Mouse (Mus musculus) cerebral cortex, adult 2 months (tissue): ENCODE results near the gene Adamtsl3.

Source experiments
- WGBS: fragments of 180-500 bp; shearing (Covaris S2); methylation state at CpG from one replicate; pipeline ENCODE4 v1.1.7; 2018; 5-methylcytosine and 5-hydroxymethylcytosine counted together

Gene Adamtsl3

DNA sequence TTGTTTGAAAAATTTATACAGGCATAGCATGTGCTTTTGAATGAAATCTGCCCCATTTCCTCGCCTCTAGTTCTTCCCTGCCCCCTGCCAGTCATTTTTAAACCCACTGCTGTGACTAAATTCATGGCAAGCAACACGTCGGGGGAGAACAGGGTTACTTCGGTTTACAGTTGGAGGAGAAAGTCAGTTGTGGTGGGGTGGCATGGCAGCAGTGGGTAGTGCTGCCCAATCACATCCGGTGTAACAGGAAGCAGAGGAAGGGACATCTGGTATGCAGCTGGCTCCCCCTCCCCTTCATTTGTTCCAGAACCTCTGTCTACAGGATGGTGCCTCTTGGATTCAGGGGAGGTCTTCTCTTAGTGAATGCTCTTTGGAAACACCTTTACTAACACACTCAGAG, 25.6 kb downstream of the Adamtsl3 start:
- 78% methylated on average over 5 of the region's 5 CpGs for WGBS

DNA sequence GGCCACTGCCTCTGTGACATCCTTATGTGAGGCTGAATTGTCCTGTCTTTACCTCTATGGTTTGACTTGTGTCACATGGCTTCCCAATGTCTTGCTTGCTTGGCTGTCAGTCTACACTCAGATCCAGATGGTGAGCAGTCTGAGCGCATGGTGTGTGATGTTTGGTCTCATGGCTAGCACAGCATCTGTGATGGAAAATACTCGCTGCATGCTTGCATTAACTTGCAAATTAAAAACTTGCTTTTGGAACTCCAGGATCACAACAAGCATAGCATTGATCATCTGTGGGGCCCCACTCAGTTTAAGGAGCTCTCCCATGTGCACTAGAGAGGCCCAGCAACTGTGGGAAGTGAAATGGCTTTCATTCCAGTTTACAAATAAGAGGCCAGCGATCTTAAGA, 29.1 kb downstream of the Adamtsl3 start:
- 90% methylated on average over 3 of the region's 3 CpGs for WGBS

DNA sequence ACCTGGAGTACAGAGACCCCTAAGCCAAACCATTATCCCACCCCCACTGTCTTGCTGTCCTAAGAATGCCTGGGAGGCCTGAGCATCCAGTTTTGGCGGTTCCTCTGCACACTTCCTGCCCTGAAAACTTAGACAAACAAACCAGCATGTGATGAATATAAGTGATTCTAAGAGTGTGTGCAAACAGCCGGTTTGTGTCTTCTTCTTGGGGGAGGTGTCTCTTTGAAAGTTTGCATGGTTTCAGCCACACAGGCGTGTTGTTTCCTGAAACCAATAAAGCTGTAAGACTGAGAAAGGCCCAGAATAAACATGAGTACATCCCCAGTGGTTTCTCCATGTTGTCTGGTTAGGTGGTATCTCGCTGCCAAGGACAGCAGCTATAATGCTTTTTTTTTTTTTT, 30.6 kb downstream of the Adamtsl3 start:
- WGBS = 83% methylated on average over 4 of the region's 4 CpGs

DNA sequence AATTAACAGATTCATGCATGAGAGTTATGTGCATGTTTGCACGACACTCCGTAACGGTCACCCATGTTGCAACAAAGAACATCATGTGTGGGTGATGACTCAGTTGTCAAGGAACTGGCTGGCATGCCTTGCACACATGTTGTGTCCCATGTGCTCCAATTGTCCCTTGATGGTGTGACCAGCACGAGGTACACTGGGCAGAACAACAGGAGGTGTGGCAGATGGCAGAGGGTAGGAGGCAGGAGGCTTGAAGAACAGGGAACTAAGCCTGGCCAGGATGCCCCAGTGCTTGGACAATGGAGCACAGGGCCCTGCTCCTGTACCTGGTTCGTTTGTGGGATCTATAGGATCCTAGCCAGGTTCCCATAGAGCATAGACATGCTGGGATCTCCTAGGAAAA, 31.0 kb downstream of the Adamtsl3 start:
- 80% methylated on average over 5 of the region's 5 CpGs for WGBS

DNA sequence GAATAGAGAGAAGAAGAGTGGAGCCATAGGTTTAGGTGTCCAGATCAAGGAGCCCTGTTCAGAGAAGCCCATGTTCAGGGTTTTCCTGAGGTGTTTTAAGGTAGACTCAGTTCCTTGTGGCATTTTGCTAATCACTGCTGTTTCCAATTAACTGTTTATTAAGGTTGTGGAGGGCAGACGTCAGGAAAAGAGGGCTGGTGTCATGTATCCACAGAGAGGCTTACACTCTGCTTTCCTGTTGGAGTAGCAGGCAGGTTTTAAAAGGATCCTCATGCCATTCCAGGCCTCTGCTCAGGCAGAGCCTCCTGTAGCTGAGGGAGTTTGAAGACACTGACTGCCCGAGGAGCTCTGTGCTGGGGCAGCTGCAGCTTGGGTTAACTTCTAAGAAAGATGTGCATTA, 32.6 kb downstream of the Adamtsl3 start:
- 78% methylated on average over 2 of the region's 2 CpGs for WGBS

DNA sequence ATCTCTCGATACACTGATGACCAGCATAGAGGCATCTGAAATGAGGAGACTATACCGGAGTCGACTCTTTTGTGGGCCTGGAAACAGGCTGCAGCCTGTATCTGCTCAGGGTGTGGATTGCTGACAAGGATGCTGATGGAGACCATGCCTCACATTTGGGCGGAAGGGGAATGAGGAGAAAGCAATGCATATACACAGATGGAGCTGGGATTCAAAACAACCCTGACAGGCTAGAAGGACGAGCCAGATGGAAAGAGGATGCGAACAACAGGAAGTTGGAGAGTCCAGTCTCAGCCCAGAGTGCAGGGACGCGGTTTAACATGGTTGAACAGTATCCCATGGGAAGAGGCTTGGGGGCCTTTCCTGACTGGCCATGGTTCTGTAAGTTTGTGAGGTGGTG, 34.6 kb downstream of the Adamtsl3 start:
- 91% methylated on average over 8 of the region's 8 CpGs for WGBS

DNA sequence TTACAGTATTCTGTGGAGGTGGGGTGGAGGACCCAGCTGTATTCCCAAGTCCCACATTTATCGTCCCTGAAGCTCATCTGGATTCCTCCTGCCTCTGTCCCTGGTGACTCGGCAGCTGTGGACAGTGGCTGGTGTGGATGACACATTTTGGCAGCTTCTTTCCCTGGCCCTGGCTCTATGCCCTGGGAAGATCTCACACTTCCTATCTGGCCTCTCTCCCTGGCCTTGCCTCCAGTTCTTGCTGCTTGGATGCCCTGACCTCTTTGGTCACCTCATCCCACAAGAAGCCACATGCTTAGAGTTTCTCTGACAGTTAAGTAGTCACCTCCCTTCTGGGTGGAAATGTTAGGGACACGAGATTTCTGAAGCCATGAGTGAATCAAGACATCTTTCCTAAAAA, 35.9 kb downstream of the Adamtsl3 start:
- WGBS = 66% methylated on average over 3 of the region's 3 CpGs

DNA sequence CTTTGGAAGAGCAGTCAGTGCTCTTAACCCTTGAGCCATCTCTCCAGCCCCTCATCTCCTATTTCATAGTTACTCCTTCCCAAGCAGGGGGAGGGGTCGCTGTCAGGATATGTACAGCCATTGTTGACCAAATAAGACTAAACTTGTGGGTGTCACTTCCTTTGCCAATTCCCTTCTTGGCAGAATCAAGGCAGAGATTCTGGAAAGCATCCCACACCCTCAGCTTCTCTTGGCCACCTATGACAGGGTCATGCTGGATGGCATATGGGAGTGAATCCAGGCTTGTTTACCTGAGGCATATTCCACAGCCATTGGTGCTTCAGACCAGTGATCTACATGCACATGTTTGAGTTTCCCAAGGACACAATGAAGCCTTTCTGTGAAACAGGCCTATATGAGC, 42.8 kb downstream of the Adamtsl3 start:
- 76% methylated on average over 1 of the region's 1 CpGs for WGBS

DNA sequence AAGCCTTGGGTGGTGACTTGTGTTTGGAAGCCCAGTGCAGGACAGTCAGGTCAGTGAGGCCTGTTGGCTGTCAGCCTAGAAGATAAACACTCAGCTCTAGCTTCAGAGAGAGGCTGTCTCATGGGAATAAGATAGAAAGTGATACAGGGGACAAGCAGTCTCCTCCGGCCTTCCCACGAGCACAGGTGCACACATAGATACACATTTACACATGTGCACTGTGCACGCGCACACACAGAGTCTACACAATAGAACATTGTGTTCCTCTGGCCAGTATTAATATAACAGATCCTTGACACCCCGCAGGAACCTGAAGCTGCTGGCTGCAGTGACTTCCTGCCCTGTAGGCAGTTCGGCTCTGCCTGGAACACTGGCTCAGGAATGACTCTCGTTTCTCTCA, 44.3 kb downstream of the Adamtsl3 start:
- WGBS = 77% methylated on average over 7 of the region's 7 CpGs

DNA sequence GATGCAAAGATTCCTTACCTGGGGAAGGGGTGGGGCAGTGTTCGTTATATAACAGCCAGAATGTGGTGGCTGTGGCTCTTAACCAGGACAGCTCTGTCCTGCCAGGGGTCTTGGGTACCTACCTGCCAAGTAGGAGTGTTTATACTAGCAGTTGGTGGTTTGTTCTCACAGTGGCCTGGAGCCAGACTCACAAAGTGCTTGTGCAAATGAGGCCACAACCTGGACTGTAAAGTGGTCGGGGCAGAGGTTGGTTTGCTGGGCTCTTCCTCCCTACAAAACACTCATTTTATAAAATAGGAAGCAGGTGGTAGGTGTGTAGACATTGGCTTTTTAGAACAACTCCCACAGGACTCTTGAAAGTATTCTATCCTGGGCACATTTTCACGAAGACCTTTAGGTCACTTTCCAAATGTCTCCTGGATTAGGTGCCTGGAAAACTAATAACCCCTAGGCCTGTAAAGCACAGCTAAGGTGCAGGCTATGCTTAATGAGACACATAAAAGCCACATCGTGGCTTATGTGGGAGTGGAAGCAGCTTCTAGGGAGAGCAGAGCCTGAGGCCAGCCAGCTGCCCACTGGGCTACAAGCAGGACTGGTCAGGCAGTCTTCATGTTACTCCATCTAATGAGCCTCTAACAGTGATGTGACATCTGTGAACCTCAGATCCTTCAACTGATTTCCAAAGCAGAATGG, 47.5 kb downstream of the Adamtsl3 start:
- 79% methylated on average over 4 of the region's 4 CpGs for WGBS

DNA sequence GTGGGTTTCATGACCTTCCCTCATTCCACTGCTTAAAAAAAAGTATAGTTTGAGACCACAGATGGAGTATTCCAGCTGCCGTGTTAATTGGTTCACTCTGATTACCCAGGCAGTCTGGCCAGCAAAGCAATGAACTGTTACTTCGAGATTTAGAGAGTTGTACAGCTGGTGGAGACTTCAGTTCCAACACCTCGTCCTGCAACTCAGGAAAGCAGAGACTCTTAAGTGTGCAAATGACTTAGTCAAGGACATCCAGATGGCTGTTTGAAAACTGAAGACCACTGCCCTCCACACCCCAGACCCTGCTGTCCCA, 48.0 kb downstream of the Adamtsl3 start:
- 79% methylated on average over 3 of the region's 3 CpGs for WGBS

DNA sequence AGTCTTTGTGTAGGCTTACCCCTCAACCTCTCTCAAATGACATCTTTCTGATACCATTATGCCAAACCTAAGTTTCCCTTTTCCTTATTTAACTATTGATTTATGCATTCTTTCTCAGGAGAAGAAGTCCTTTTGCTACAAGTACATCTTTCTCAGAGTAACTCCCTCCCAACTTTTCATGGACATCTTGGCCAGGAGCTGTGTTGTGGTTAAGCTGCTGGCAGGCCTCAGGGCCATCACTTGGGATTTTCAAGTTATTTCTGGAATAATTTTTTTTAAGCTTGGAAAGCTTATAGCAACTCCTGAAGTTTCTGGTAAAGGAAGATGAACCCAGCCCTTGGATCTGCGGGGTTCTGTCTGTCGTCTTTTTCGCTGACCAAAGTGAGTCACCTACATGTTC, 51.6 kb downstream of the Adamtsl3 start:
- WGBS = 97% methylated on average over 3 of the region's 3 CpGs

DNA sequence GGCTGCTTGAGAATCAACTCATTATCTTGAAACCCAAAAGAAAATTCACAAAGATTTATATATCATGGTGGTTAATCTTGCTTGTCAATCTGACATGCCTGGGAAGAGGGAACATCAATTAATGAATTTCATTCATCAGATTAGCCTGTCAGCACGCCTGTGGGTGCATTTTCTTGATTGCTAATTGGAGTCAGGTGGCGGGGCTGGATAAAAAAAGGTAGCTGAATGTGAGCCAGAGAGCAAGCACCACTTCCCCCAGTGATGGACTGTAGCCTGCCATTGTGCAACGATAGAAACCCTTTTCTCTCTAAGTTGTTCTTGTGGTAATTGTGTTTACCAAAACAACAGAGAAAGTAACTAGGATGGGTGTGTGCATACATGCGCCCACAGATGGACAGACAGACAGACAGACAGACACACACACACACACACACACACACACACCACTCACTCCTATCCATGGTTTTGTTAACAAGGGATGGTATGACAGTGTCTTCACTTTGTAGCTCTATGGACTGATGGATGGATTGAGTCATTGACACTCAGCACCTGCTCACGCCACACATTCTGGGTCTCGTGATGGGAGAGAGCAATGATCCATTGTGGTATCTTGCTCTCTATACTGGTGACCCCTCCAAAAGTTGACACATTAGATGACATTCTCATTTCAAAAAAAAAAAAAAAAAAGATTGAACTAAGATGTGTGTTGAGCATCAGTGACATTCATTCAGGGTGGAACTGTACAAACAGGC, 59.1 kb downstream of the Adamtsl3 start:
- 71% methylated on average over 6 of the region's 6 CpGs for WGBS

DNA sequence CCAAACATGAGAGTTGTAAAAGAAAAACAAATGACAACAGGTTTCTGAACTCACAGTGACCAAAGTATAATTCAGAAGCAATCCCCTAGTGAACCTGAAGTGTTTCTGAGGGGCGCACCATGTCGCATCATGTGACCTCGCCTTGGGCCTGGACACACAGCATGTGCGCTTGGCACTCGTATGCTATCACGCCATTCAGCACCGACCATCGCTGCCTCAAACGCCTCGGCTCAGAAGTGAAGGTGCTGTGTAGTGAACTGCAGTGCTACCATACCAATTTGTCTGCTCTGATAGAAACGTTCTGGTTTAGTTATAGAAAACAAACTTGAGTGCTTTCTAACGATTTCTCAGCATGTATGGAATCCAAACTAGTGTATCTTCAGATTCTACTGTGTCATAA, 59.7 kb downstream of the Adamtsl3 start:
- 64% methylated on average over 12 of the region's 12 CpGs for WGBS

DNA sequence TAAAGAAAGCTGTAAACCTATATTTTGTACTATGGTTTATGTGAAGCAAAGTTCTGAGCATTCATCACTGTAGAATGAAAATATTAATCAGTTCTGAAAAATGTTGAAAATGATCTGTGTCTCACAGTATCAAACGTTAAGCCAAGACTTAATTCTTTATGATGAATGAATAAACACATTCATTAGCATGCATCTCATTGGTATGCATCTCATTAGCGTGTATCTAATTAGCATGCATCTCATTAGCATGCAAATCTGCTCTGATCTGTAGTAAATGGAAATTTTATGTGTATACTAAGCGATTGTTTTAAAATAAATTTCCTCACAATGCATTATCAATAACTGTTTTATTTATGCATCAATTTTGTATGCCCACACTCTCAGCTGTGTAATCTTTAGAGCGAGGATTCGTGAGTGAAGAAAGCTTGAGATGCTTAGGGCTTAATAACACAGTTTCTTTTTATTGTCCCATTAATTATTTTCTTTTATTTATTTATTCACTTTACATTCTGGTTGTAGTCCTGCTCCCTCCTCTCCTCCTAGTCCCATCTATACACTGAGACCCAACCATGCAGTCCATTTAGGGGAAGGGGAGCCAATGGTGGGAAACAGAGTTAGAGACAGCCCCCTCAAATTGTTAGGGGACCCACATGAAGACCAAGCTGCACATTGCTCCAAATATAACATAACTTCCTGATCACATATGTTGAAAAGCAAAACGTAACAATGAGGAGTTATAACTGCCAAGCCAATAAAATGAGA, 60.4 kb downstream of the Adamtsl3 start:
- 56% methylated on average over 6 of the region's 6 CpGs for WGBS

DNA sequence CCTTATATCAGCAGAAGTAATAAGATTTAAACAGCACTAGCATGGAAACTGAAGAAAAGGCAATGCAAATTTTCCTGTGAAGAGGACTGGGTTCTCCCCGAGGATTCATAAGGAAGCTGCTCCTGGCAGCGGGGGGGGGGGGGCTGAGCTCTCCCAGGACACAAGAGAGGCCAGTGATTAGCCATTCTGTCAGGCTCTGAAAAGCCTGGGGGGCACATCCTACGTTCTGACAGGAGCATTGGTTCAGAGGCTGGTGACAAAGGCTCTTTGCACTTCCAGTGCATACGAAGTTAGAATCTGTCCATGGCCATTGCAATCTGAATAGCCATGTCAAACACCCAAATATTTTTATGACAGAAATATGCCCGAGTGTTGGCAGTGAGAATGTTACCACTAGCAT, 61.4 kb downstream of the Adamtsl3 start:
- WGBS = 26% methylated on average over 4 of the region's 5 CpGs

DNA sequence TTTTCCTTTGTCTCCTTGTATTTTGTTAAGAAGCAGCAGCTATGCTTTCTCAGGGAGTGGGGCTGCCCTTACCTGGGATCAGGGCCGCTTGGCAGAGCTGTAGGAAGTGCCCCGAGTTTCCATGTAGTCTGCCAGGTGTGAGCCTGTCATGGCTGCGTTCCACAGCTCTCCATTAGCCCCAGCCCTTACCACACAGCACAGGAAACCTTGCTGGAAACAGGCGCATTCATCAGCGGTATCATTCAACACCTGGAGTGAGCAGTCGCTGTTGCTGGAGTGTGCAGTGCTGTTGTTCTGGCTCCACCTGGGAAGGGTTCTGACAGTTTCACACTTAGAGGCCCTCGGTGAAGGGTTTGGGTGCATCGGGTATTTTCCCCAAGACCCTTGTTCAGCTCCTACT, 62.1 kb downstream of the Adamtsl3 start:
- 84% methylated on average over 8 of the region's 8 CpGs for WGBS

DNA sequence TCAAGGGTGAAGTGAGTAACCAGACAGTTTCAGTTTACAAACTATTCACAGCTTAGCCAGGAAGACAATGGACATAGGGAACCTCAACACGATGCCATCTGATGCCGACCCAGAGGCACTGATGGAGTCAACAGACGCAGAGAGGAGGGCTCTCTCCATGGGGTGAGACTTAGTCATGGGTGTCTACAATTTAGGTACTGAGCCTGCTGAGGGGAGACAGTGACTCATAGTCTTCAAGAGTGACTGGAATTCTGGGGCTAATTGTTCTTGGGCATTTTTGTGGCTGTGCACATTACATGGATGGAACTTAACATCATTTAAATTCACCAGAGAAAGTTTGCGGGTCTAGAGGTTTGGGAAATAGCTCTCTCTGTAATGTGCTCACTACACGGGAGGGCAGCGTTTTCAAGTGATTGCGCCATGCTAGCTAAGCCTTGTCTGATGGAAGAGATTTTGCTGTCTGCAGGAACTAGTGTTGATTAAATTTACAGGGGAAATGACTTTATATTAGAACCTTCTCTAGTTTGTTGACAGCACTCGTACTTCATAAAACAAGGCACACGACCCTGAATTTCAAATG, 70.1 kb downstream of the Adamtsl3 start:
- 88% methylated on average over 9 of the region's 9 CpGs for WGBS

DNA sequence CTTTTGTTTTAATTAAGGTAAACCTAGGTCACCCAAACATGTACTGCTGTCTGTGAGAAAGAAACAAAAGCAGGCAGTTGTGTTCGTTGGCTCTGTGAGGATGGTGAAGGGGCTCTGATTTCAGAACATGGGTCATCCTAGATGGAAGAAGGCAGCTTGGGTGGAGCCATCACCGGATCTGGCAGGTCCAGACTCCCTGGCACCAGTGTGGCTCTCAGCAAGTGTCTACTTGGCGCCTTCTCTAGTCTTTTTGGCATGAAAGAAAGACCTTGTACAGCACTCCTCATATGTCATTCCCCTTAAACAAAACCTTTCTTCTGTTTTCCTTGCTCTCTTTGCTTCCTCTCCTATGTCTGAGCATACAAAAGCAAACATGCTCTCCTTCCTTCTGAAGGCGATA, 75.5 kb downstream of the Adamtsl3 start:
- WGBS = 74% methylated on average over 4 of the region's 4 CpGs

DNA sequence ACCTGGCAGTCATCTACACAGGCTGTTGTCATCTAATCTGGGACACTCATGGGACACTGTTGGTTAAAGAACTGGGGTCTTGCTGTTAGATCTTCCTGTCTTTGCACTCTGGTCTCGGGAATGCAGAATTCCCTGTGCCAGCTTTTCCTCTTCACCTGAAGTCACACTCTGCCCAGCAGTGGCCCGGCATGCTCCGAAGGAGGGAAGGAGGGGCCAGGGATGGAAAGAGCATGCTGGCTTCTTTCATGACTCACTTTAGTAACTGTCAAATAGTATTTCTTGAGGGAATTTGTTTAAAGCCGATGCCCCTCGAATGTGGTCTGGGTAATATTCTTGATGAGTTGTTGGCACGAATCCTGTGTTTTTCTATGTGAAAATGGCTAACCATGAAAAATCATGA, 81.2 kb downstream of the Adamtsl3 start:
- WGBS = 88% methylated on average over 6 of the region's 6 CpGs

DNA sequence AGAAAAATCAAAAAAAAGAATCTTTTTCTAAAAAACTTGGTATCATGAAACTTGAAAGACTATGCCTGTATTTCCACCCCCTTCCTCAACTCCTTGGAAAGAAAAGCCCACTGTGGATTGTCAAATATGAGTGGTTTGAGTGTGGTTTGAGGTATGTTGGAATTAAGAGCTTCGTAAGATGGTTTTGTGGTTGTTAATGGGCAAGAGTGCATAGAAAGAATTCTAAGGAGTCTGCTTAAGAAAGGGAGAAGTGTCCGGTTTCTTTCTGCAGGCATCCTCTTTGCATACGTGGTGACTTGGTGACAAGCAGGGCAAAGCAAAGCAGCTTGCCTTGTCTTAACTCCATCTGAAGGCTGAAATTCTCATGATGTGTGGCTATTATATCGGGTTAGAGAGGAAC, 81.6 kb downstream of the Adamtsl3 start:
- 91% methylated on average over 4 of the region's 4 CpGs for WGBS

DNA sequence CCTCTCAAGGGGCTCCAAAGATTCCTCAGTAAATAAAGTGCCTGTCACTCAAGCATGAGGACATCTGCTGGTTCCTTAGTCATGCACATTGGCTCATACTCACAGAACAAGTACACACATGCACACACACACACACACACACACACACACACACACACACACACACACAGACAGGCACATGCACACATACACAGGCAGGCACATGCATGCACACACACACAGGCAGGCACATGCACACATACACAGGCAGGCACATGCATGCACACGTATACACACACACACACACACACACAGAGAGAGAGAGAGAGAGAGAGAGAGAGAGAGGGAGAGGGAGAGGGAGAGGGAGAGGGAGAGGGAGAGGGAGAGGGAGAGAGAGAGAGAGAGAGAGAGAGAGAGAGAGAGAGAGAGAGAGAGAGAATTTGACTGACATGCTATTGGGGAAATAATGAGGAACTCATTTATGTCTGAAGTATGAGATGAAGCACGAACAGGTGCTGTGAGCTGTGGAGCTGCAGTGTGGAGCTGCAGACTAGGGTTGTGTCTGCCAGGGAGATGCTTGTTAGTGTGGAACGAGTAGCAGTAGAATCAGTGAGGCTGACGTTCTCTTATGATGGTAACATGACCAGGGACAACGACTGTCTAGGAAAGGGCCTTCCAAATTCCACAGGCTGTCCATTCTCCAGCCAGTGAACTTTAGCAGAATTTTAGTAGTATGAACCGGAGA, 85.0 kb downstream of the Adamtsl3 start:
- 74% methylated on average over 6 of the region's 6 CpGs for WGBS
